Mouse (Mus musculus) effector memory CD4-positive, alpha-beta T cell, adult 7 months (primary cell): Measurements from ENCODE around the gene Cfap300. TPM values are rescaled to one million over a fixed set of nuclear protein-coding genes. Genes with fewer than 3 reads are reported as not detected.

Experiments
- polyA plus RNA-seq: library from polyadenylated mRNA; unstranded; fragments of 100-300 nt; shearing (Covaris generic); gene quantifications from one replicate; pipeline ENCODE4 v1.2.1, GENCODE M21; 2017

Cfap300 gene
- polyA plus RNA-seq, result 0.73 TPM

GRCm38 (mm10) chr9:8042338-8043043 lies at the start of gene Cfap300:
Gene Cfap300, minus strand, starts transcription at chr9:8042823.

DNA sequence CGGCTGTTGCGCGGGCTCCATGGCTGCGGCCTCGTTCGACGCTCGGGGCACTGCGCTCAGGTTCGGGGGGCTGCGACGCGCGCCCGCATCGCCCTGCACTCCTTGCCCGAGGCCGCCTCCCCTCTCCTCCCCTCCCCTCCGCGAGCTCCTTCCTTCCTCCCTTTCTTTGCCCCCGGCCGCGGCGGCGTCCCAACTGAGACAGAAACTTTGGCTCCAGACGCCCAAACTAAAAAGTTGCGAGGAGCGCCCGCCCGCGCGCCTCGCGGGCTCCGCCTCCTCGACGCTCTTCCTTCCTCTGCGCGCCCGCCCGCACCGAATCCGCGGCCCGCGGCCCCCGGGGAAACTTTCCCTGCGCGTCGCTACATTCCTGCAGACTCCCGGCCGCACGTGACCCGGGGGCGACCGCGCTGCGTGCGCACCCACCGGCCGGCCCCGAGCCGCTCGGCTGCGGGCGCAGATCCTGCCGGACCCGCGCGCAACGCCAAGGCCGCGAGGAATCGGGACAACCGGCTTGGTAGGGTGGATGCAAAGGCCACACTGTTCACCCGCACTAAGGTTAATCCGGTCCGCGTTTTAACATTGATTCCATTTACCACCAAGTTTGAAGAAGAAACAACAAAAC lies 38.1 kb downstream of the Cfap300 start, which contains the start of gene Yap1:
TSS of gene Yap1 (minus strand) at position 227 of the 622 bp plus-strand sequence.

Other genes starting within 250 kb of the Cfap300 start
- 154 TPM for gene Birc2, start 205.8 kb downstream of the Cfap300 start, polyA plus RNA-seq
- gene Birc3, start 169.6 kb downstream of the Cfap300 start, polyA plus RNA-seq, result 245 TPM
- 0.45 TPM for gene Yap1, start 38.2 kb downstream of the Cfap300 start, polyA plus RNA-seq
- 0.10 TPM for gene Cep126, start 91.5 kb upstream of the Cfap300 start, polyA plus RNA-seq